Mouse (Mus musculus): ENCODE data around the gene Prkcq. TPM values are rescaled to one million over a fixed set of nuclear protein-coding genes. Genes with fewer than 3 reads are reported as not detected.

The Prkcq gene
- polyA plus RNA-seq, 1 experiment = not detected

- no peaks in the 10 kb centered on the region for H3K36me3 ChIP-seq (ENCODE audit: control insufficient read depth)
- H3K4me1 ChIP-seq (ENCODE audit: control insufficient read depth) = no peaks in the 10 kb centered on the region
- no peaks in the 10 kb centered on the region for H3K9me3 ChIP-seq (ENCODE audit: control insufficient read depth, low read length)
- H3K27me3 ChIP-seq (ENCODE audit: control insufficient read depth) = no peaks in the 10 kb centered on the region
- no peak overlapping the region for H3K4me3 ChIP-seq (replicated peaks)
- no peak for TF ChIP-seq TAL1 (IDR thresholded peaks at IDR 0.05; ENCODE audit: low read length)
- no peak for TF ChIP-seq GATA1 (IDR thresholded peaks at IDR 0.05; ENCODE audit: low read length)
Observed at GRCm38 (mm10) chr2:11287834-11288530, 116.1 kb downstream of the Prkcq start.

- Histone ChIP-seq H3K9me3 (ENCODE audit: control insufficient read depth, low read length) (no peaks in the 10 kb centered on the region), H3K36me3 (ENCODE audit: control insufficient read depth) (no peaks in the 10 kb centered on the region), H3K27me3 (ENCODE audit: control insufficient read depth) (no peaks in the 10 kb centered on the region), H3K4me3 (replicated peaks) (no peak overlapping the region), H3K4me1 (ENCODE audit: control insufficient read depth) (no peaks in the 10 kb centered on the region)
- TF ChIP-seq TAL1 (IDR thresholded peaks at IDR 0.05; ENCODE audit: low read length) (no peak), GATA1 (IDR thresholded peaks at IDR 0.05; ENCODE audit: low read length) (no peak)
Observed at GRCm38 (mm10) chr2:11288531-11288846, 116.6 kb downstream of the Prkcq start.

DNA sequence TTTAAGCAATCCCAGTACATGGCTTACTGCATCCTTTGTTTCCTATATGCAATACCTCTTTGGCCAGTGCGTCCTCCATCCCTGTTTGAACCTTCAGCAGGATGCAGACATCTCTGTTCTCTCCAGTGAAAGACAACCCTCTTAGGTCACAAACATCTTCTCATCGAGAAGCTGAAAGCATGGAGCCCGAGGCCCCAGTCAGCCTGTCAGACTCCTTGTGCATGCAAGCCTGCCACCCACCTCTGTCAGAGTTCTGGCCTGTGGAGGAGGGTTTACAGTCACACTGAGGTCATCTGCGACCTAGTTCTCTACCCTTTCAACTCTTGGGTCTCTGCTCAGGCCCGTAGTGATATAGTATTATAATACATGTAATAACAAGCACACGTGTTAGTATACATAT is 119.0 kb downstream of the Prkcq start:
- TF ChIP-seq TAL1 (IDR thresholded peaks at IDR 0.05; ENCODE audit: low read length) (no peak), GATA1 (IDR thresholded peaks at IDR 0.05; ENCODE audit: low read length) (no peak)
- Histone ChIP-seq H3K9me3 (ENCODE audit: control insufficient read depth, low read length) (no peaks in the 10 kb centered on the region), H3K27me3 (ENCODE audit: control insufficient read depth) (no peaks in the 10 kb centered on the region), H3K4me3 (replicated peaks) (no peak overlapping the region), H3K4me1 (ENCODE audit: control insufficient read depth) (no peaks in the 10 kb centered on the region), H3K36me3 (ENCODE audit: control insufficient read depth) (no peaks in the 10 kb centered on the region)

- TF ChIP-seq GATA1 (IDR thresholded peaks at IDR 0.05; ENCODE audit: low read length) (no peak), TAL1 (IDR thresholded peaks at IDR 0.05; ENCODE audit: low read length) (no peak)
- Histone ChIP-seq H3K36me3 (ENCODE audit: control insufficient read depth) (no peaks in the 10 kb centered on the region), H3K4me1 (ENCODE audit: control insufficient read depth) (no peaks in the 10 kb centered on the region), H3K27me3 (ENCODE audit: control insufficient read depth) (no peaks in the 10 kb centered on the region), H3K9me3 (ENCODE audit: control insufficient read depth, low read length) (no peaks in the 10 kb centered on the region), H3K4me3 (replicated peaks) (no peak overlapping the region)
Observed at GRCm38 (mm10) chr2:11291570-11292405, 119.9 kb downstream of the Prkcq start.

DNA sequence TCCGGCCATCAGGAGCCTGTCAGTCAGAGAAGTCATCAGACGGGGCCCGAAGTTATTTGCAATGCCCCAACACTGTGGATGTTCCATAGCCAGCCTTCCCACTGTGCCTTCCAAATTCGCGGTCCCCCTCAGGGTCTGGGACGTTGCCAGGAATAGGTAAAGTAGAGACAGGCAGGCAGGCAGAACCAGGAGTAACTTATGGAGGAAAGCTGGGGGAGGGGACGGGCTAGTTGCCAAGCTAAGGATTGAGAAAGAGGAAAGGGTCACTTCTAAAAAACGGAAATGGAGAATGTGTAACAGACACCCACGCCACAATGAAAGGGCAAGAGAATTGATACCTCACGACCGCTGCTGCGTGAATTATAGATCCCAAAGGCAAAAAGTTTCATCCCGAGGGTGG is 121.2 kb downstream of the Prkcq start:
- no peaks in the 10 kb centered on the region for H3K27me3 ChIP-seq (ENCODE audit: control insufficient read depth)

GRCm38 (mm10) chr2:11294643-11295191 is 122.8 kb downstream of the Prkcq start:
- Histone ChIP-seq H3K9me3 (ENCODE audit: control insufficient read depth, low read length) (no peaks in the 10 kb centered on the region), H3K36me3 (ENCODE audit: control insufficient read depth) (no peaks in the 10 kb centered on the region), H3K4me3 (replicated peaks) (no peak overlapping the region), H3K4me1 (ENCODE audit: control insufficient read depth) (no peaks in the 10 kb centered on the region), H3K27me3 (ENCODE audit: control insufficient read depth) (no peaks in the 10 kb centered on the region)
- TF ChIP-seq TAL1 (IDR thresholded peaks at IDR 0.05; ENCODE audit: low read length) (no peak), GATA1 (IDR thresholded peaks at IDR 0.05; ENCODE audit: low read length) (no peak)

More for the DNA sequence above, 121.2 kb downstream of the Prkcq start:
- H3K36me3 ChIP-seq (ENCODE audit: control insufficient read depth) = no peaks in the 10 kb centered on the region
- no peak overlapping the region for H3K4me3 ChIP-seq (replicated peaks)
- H3K4me1 ChIP-seq (ENCODE audit: control insufficient read depth) = no peaks in the 10 kb centered on the region
- no peak for TF ChIP-seq TAL1 (IDR thresholded peaks at IDR 0.05; ENCODE audit: low read length)
- no peak for TF ChIP-seq GATA1 (IDR thresholded peaks at IDR 0.05; ENCODE audit: low read length)
- H3K9me3 ChIP-seq (ENCODE audit: control insufficient read depth, low read length) = no peaks in the 10 kb centered on the region

DNA sequence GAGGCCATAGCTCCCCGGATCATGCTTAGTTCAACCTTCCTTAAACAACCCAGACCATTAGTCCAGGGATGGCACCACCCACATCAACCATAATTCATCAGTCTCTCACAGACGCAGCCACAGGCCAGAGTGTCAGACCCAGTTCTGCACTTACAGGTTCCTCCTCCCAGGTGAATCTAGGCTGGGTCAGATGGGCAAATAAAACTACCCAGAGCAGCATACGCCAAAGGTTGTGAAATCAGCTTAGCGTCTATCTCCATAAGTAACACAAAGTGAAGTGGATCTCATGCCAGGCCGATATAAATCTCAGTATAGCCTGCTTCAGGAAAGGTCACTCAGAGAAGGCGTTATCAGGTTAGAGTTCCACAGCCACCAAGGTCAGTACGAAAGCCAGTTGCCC is 126.9 kb downstream of the Prkcq start:
- Histone ChIP-seq H3K36me3 (ENCODE audit: control insufficient read depth) (no peaks in the 10 kb centered on the region), H3K9me3 (ENCODE audit: control insufficient read depth, low read length) (no peaks in the 10 kb centered on the region), H3K4me3 (replicated peaks) (no peak overlapping the region), H3K4me1 (ENCODE audit: control insufficient read depth) (no peaks in the 10 kb centered on the region), H3K27me3 (ENCODE audit: control insufficient read depth) (no peaks in the 10 kb centered on the region)
- TF ChIP-seq TAL1 (IDR thresholded peaks at IDR 0.05; ENCODE audit: low read length) (no peak), GATA1 (IDR thresholded peaks at IDR 0.05; ENCODE audit: low read length) (no peak)

DNA sequence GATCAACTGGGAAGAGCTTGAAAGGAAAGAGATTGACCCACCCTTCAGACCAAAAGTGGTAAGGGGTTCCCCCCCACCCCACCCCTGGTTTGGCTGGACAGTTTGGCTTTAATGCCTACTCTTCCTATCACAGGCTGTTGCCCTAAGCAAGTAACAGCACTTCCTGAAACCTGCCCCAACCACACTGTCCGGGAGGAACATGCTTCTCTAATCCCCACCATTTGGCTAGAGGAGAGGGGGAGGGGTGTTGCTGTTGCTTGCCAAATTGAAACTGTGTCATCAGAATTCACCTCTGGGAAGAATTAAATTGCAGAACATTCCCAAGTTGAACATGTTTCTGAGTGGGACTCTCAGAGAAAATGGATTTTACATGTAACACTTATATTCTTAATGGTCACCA is 127.5 kb downstream of the Prkcq start:
- no peaks in the 10 kb centered on the region for H3K27me3 ChIP-seq (ENCODE audit: control insufficient read depth)
- H3K4me3 ChIP-seq (replicated peaks) = no peak overlapping the region
- no peaks in the 10 kb centered on the region for H3K4me1 ChIP-seq (ENCODE audit: control insufficient read depth)
- no peaks in the 10 kb centered on the region for H3K36me3 ChIP-seq (ENCODE audit: control insufficient read depth)
- no peak for TF ChIP-seq GATA1 (IDR thresholded peaks at IDR 0.05; ENCODE audit: low read length)
- no peak for TF ChIP-seq TAL1 (IDR thresholded peaks at IDR 0.05; ENCODE audit: low read length)
- H3K9me3 ChIP-seq (ENCODE audit: control insufficient read depth, low read length) = no peaks in the 10 kb centered on the region

DNA sequence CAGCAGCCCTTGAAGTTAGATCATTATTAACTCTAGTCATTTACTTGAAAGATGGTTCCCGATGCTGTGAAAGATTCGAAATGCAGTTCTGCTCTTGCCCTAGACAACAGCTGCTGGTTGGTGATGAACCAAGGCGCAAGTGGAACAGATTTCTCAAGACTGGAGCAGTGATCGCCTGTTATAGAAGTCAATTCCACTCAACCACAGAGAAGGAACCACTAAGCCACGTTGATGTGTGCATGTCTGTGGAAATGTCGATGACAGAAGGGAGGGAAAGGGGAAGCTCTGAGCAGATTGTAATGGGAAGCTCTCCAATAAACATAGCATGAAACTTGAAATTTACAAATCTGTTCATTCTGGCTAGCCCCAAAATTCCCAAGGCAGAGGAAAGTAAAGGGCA is 128.5 kb downstream of the Prkcq start:
- Histone ChIP-seq H3K9me3 (ENCODE audit: control insufficient read depth, low read length) (no peaks in the 10 kb centered on the region), H3K36me3 (ENCODE audit: control insufficient read depth) (no peaks in the 10 kb centered on the region), H3K4me3 (replicated peaks) (no peak overlapping the region), H3K4me1 (ENCODE audit: control insufficient read depth) (no peaks in the 10 kb centered on the region), H3K27me3 (ENCODE audit: control insufficient read depth) (no peaks in the 10 kb centered on the region)
- TF ChIP-seq TAL1 (IDR thresholded peaks at IDR 0.05; ENCODE audit: low read length) (no peak), GATA1 (IDR thresholded peaks at IDR 0.05; ENCODE audit: low read length) (no peak)

Data from erythroblast, embryonic 14.5 days (primary cell).